Mouse (Mus musculus): Measurements from ENCODE around the gene Tprgl. TPM values are rescaled to one million over a fixed set of nuclear protein-coding genes. Genes with fewer than 3 reads are reported as not detected.

The Tprgl gene
- polyA plus RNA-seq, 1 experiment from 2014 or later = 87.9 TPM

- Histone ChIP-seq H3K4me2 (ENCODE audit: low read depth, low read length) (no peak overlapping the region), H3K27me3 (replicated peaks; ENCODE audit: control insufficient read depth, insufficient read depth, low read length) (peaks cover 22% of the 10 kb centered on the region), H3K36me3 (ENCODE audit: control insufficient read depth, insufficient read depth, low read length) (no peaks in the 10 kb centered on the region; the same call in 1 of the 2 replicates), H3K9me3 (ENCODE audit: control insufficient read depth, low read length) (no peaks in the 10 kb centered on the region), H3K4me1 (ENCODE audit: control insufficient read depth, insufficient read depth, low read length) (peaks cover 21% of the 10 kb centered on the region), H3K4me3 (ENCODE audit: low read length) (no peak overlapping the region), H3K27ac (ENCODE audit: low read length) (no peak overlapping the region), H3K9ac (ENCODE audit: low read depth, low read length) (no peak overlapping the region)
- ATAC-seq = no peak
- whole genome bisulfite sequencing = 81% methylated on average over 3 of the region's 3 CpGs
Measured at GRCm38 (mm10) chr4:154144712-154145111, 15.8 kb downstream of the Tprgl start.

- 1% methylated on average over 49 of the region's 49 CpGs for WGBS
- H3K36me3 ChIP-seq (ENCODE audit: control insufficient read depth, insufficient read depth, low read length) = no peaks in the 10 kb centered on the region; the same call in 1 of the 2 replicates
- peak within 1 kb of the TSS; percentile 79 for H3K27ac ChIP-seq (ENCODE audit: low read length)
- H3K9me3 ChIP-seq (ENCODE audit: control insufficient read depth, low read length) = no peaks in the 10 kb centered on the region
- H3K27me3 ChIP-seq (replicated peaks; ENCODE audit: control insufficient read depth, insufficient read depth, low read length) = peaks cover 42% of the 10 kb centered on the region
- peak; percentile 98 for ATAC-seq
- H3K4me1 ChIP-seq (ENCODE audit: control insufficient read depth, insufficient read depth, low read length) = peaks cover 25% of the 10 kb centered on the region
- H3K9ac ChIP-seq (ENCODE audit: low read depth, low read length) = peak within 1 kb of the TSS; percentile 87
- peak within 1 kb of the TSS; percentile 81 for H3K4me3 ChIP-seq (ENCODE audit: low read length)
- peak within 1 kb of the TSS; percentile 90 for H3K4me2 ChIP-seq (ENCODE audit: low read depth, low read length)
Measured at GRCm38 (mm10) chr4:154142211-154143040, 18.0 kb downstream of the Tprgl start, which contains the start of gene Wrap73. Gene Wrap73, plus strand, starts transcription at chr4:154142372.

GRCm38 (mm10) chr4:154141009-154141867 is 19.2 kb downstream of the Tprgl start:
- no peak for ATAC-seq
- WGBS = 3% methylated on average over 42 of the region's 42 CpGs
- 0 out of 2 replicates have a peak overlapping the region, but pooled peaks have one; percentile 22 for H3K4me2 ChIP-seq (ENCODE audit: low read depth, low read length)
- peak overlapping the region; percentile 51; the same call in 1 of the 2 replicates for H3K4me3 ChIP-seq (ENCODE audit: low read length)
- no peaks in the 10 kb centered on the region for H3K9me3 ChIP-seq (ENCODE audit: control insufficient read depth, low read length)
- no peak overlapping the region for H3K9ac ChIP-seq (ENCODE audit: low read depth, low read length)
- peaks cover 46% of the 10 kb centered on the region for H3K27me3 ChIP-seq (replicated peaks; ENCODE audit: control insufficient read depth, insufficient read depth, low read length)
- H3K27ac ChIP-seq (ENCODE audit: low read length) = no peak overlapping the region
- peaks cover 25% of the 10 kb centered on the region for H3K4me1 ChIP-seq (ENCODE audit: control insufficient read depth, insufficient read depth, low read length)
- H3K36me3 ChIP-seq (ENCODE audit: control insufficient read depth, insufficient read depth, low read length) = no peaks in the 10 kb centered on the region

GRCm38 (mm10) chr4:154140213-154141008 is 20.1 kb downstream of the Tprgl start:
- H3K27me3 ChIP-seq (replicated peaks; ENCODE audit: control insufficient read depth, insufficient read depth, low read length) = peaks cover 46% of the 10 kb centered on the region
- no peak overlapping the region for H3K27ac ChIP-seq (ENCODE audit: low read length)
- 0 out of 2 replicates have a peak, but pooled peaks have one; percentile 4 for ATAC-seq
- H3K4me2 ChIP-seq (ENCODE audit: low read depth, low read length) = peak overlapping the region; percentile 90
- no peaks in the 10 kb centered on the region for H3K9me3 ChIP-seq (ENCODE audit: control insufficient read depth, low read length)
- peak overlapping the region; percentile 64 for H3K9ac ChIP-seq (ENCODE audit: low read depth, low read length)
- 2% methylated on average over 45 of the region's 46 CpGs for WGBS
- H3K4me1 ChIP-seq (ENCODE audit: control insufficient read depth, insufficient read depth, low read length) = peaks cover 25% of the 10 kb centered on the region
- H3K4me3 ChIP-seq (ENCODE audit: low read length) = peak overlapping the region; percentile 51
- H3K36me3 ChIP-seq (ENCODE audit: control insufficient read depth, insufficient read depth, low read length) = no peaks in the 10 kb centered on the region

- WGBS = 0% methylated on average over 3 of the region's 4 CpGs
- no peaks in the 10 kb centered on the region for H3K9me3 ChIP-seq (ENCODE audit: control insufficient read depth, low read length)
- H3K4me1 ChIP-seq (ENCODE audit: control insufficient read depth, insufficient read depth, low read length) = peaks cover 25% of the 10 kb centered on the region
- H3K9ac ChIP-seq (ENCODE audit: low read depth, low read length) = peak within 1 kb of the TSS; percentile 64
- H3K4me2 ChIP-seq (ENCODE audit: low read depth, low read length) = peak within 1 kb of the TSS; percentile 90
- peaks cover 46% of the 10 kb centered on the region for H3K27me3 ChIP-seq (replicated peaks; ENCODE audit: control insufficient read depth, insufficient read depth, low read length)
- H3K4me3 ChIP-seq (ENCODE audit: low read length) = peak within 1 kb of the TSS; percentile 51
- H3K36me3 ChIP-seq (ENCODE audit: control insufficient read depth, insufficient read depth, low read length) = no peaks in the 10 kb centered on the region
- H3K27ac ChIP-seq (ENCODE audit: low read length) = no peak within 1 kb of the TSS
- no peak for ATAC-seq
Measured at GRCm38 (mm10) chr4:154140182-154140212, 20.5 kb downstream of the Tprgl start, which contains the start of gene Trp73. Gene Trp73, minus strand, starts transcription at chr4:154140208.

GRCm38 (mm10) chr4:154139671-154140181 is 20.7 kb downstream of the Tprgl start:
- no peak overlapping the region for H3K27ac ChIP-seq (ENCODE audit: low read length)
- WGBS = under 1% methylated on average over 53 of the region's 59 CpGs
- H3K27me3 ChIP-seq (replicated peaks; ENCODE audit: control insufficient read depth, insufficient read depth, low read length) = peaks cover 46% of the 10 kb centered on the region
- peaks cover 25% of the 10 kb centered on the region for H3K4me1 ChIP-seq (ENCODE audit: control insufficient read depth, insufficient read depth, low read length)
- H3K36me3 ChIP-seq (ENCODE audit: control insufficient read depth, insufficient read depth, low read length) = no peaks in the 10 kb centered on the region
- no peaks in the 10 kb centered on the region for H3K9me3 ChIP-seq (ENCODE audit: control insufficient read depth, low read length)
- no peak for ATAC-seq
- peak overlapping the region; percentile 51 for H3K4me3 ChIP-seq (ENCODE audit: low read length)
- H3K9ac ChIP-seq (ENCODE audit: low read depth, low read length) = peak overlapping the region; percentile 64
- H3K4me2 ChIP-seq (ENCODE audit: low read depth, low read length) = peak overlapping the region; percentile 90

GRCm38 (mm10) chr4:154137139-154137538 is 23.3 kb downstream of the Tprgl start:
- Histone ChIP-seq H3K9ac (ENCODE audit: low read depth, low read length) (no peak overlapping the region), H3K4me2 (ENCODE audit: low read depth, low read length) (no peak overlapping the region), H3K4me3 (ENCODE audit: low read length) (no peak overlapping the region), H3K4me1 (ENCODE audit: control insufficient read depth, insufficient read depth, low read length) (peaks cover 19% of the 10 kb centered on the region), H3K36me3 (ENCODE audit: control insufficient read depth, insufficient read depth, low read length) (no peaks in the 10 kb centered on the region), H3K27me3 (replicated peaks; ENCODE audit: control insufficient read depth, insufficient read depth, low read length) (peaks cover 48% of the 10 kb centered on the region), H3K9me3 (ENCODE audit: control insufficient read depth, low read length) (no peaks in the 10 kb centered on the region), H3K27ac (ENCODE audit: low read length) (no peak overlapping the region)
- WGBS = 60% methylated on average over 5 of the region's 5 CpGs
- no peak for ATAC-seq

- Histone ChIP-seq H3K4me1 (ENCODE audit: control insufficient read depth, insufficient read depth, low read length) (peaks cover 4% of the 10 kb centered on the region; the same call in 1 of the 2 replicates), H3K4me2 (ENCODE audit: low read depth, low read length) (no peak overlapping the region), H3K27me3 (replicated peaks; ENCODE audit: control insufficient read depth, insufficient read depth, low read length) (peaks cover 28% of the 10 kb centered on the region), H3K9me3 (ENCODE audit: control insufficient read depth, low read length) (no peaks in the 10 kb centered on the region), H3K9ac (ENCODE audit: low read depth, low read length) (no peak overlapping the region), H3K27ac (ENCODE audit: low read length) (no peak overlapping the region), H3K4me3 (ENCODE audit: low read length) (no peak overlapping the region), H3K36me3 (ENCODE audit: control insufficient read depth, insufficient read depth, low read length) (no peaks in the 10 kb centered on the region)
- no peak for ATAC-seq
- WGBS = 52% methylated on average over 4 of the region's 4 CpGs
Measured at GRCm38 (mm10) chr4:154134803-154135202, 25.7 kb downstream of the Tprgl start.

- no peak for ATAC-seq
- Histone ChIP-seq H3K9ac (ENCODE audit: low read depth, low read length) (no peak overlapping the region), H3K27me3 (replicated peaks; ENCODE audit: control insufficient read depth, insufficient read depth, low read length) (peaks cover 2% of the 10 kb centered on the region; the same call in 1 of the 2 replicates)
Measured at GRCm38 (mm10) chr4:154131894-154132293, 28.6 kb downstream of the Tprgl start.

More at GRCm38 (mm10) chr4:154131894-154132293, 28.6 kb downstream of the Tprgl start:
- no peak overlapping the region for H3K4me2 ChIP-seq (ENCODE audit: low read depth, low read length)
- 78% methylated on average over 4 of the region's 4 CpGs for WGBS
- no peaks in the 10 kb centered on the region for H3K9me3 ChIP-seq (ENCODE audit: control insufficient read depth, low read length)
- H3K4me1 ChIP-seq (ENCODE audit: control insufficient read depth, insufficient read depth, low read length) = no peaks in the 10 kb centered on the region
- H3K36me3 ChIP-seq (ENCODE audit: control insufficient read depth, insufficient read depth, low read length) = no peaks in the 10 kb centered on the region
- H3K4me3 ChIP-seq (ENCODE audit: low read length) = no peak overlapping the region
- H3K27ac ChIP-seq (ENCODE audit: low read length) = no peak overlapping the region
